Mouse (Mus musculus): ENCODE data around the gene Pinlyp. TPM values are rescaled to one million over a fixed set of nuclear protein-coding genes. Genes with fewer than 3 reads are reported as not detected.

Gene Pinlyp
- polyA plus RNA-seq, 2 experiments: 0.35 to 1.7 TPM

- H3K4me2 ChIP-seq (replicated peaks; ENCODE audit: low read depth, low read length, severe bottlenecking): no peak overlapping the region
- no peak for TF ChIP-seq POLR2A (IDR thresholded peaks at IDR 0.05; ENCODE audit: borderline replicate concordance, extremely low read depth, insufficient read depth, insufficient read length)
- DNase-seq (ENCODE audit: low spot score) (no peak), ATAC-seq (ENCODE audit: low FRiP score, low read depth) (no peak)
- 51% methylated on average over 5 of the region's 5 CpGs for WGBS
- no peak overlapping the region for H3K4me3 ChIP-seq (replicated peaks; ENCODE audit: low read length)
- no peak overlapping the region for H3K27ac ChIP-seq (replicated peaks; ENCODE audit: low read depth, low read length)
- no peaks in the 10 kb centered on the region for H3K9me3 ChIP-seq (ENCODE audit: control insufficient read depth, low read length)
- peaks cover 10% of the 10 kb centered on the region for H3K4me1 ChIP-seq (ENCODE audit: control insufficient read depth, insufficient read depth, low read length)
- no peak overlapping the region for H3K9ac ChIP-seq (ENCODE audit: low read depth, low read length, severe bottlenecking)
- peaks cover 32% of the 10 kb centered on the region for H3K36me3 ChIP-seq (ENCODE audit: control insufficient read depth, insufficient read depth, low read length)
- no peaks in the 10 kb centered on the region for H3K27me3 ChIP-seq (ENCODE audit: control insufficient read depth, insufficient read depth, low read length)
Measured at GRCm38 (mm10) chr7:24538154-24538553, 7.8 kb downstream of the Pinlyp start.

- no peak for TF ChIP-seq POLR2A (IDR thresholded peaks at IDR 0.05; ENCODE audit: borderline replicate concordance, extremely low read depth, insufficient read depth, insufficient read length)
- Histone ChIP-seq H3K27ac (replicated peaks; ENCODE audit: low read depth, low read length) (no peak overlapping the region), H3K4me3 (replicated peaks; ENCODE audit: low read length) (no peak overlapping the region), H3K27me3 (ENCODE audit: control insufficient read depth, insufficient read depth, low read length) (no peaks in the 10 kb centered on the region), H3K9ac (ENCODE audit: low read depth, low read length, severe bottlenecking) (no peak overlapping the region), H3K9me3 (ENCODE audit: control insufficient read depth, low read length) (no peaks in the 10 kb centered on the region), H3K4me1 (ENCODE audit: control insufficient read depth, insufficient read depth, low read length) (peaks cover 11% of the 10 kb centered on the region), H3K36me3 (ENCODE audit: control insufficient read depth, insufficient read depth, low read length) (peaks cover 36% of the 10 kb centered on the region), H3K4me2 (replicated peaks; ENCODE audit: low read depth, low read length, severe bottlenecking) (no peak overlapping the region)
- ATAC-seq (ENCODE audit: low FRiP score, low read depth) (no peak), DNase-seq (ENCODE audit: low spot score) (no peak)
- WGBS: 79% methylated on average over 5 of the region's 5 CpGs
Measured at GRCm38 (mm10) chr7:24537591-24537990, 8.3 kb downstream of the Pinlyp start.

GRCm38 (mm10) chr7:24537081-24537480 is 8.8 kb downstream of the Pinlyp start:
- no peak for ATAC-seq (ENCODE audit: low FRiP score, low read depth)
- no peak for DNase-seq (ENCODE audit: low spot score)
- no peaks in the 10 kb centered on the region for H3K9me3 ChIP-seq (ENCODE audit: control insufficient read depth, low read length)
- 73% methylated on average over 4 of the region's 4 CpGs for WGBS
- H3K36me3 ChIP-seq (ENCODE audit: control insufficient read depth, insufficient read depth, low read length): peaks cover 40% of the 10 kb centered on the region
- no peaks in the 10 kb centered on the region for H3K27me3 ChIP-seq (ENCODE audit: control insufficient read depth, insufficient read depth, low read length)
- no peak for TF ChIP-seq POLR2A (IDR thresholded peaks at IDR 0.05; ENCODE audit: borderline replicate concordance, extremely low read depth, insufficient read depth, insufficient read length)
- peaks cover 15% of the 10 kb centered on the region for H3K4me1 ChIP-seq (ENCODE audit: control insufficient read depth, insufficient read depth, low read length)
- no peak overlapping the region for H3K4me2 ChIP-seq (replicated peaks; ENCODE audit: low read depth, low read length, severe bottlenecking)
- no peak overlapping the region for H3K9ac ChIP-seq (ENCODE audit: low read depth, low read length, severe bottlenecking)
- H3K27ac ChIP-seq (replicated peaks; ENCODE audit: low read depth, low read length): no peak overlapping the region
- H3K4me3 ChIP-seq (replicated peaks; ENCODE audit: low read length): no peak overlapping the region

- H3K27ac ChIP-seq (replicated peaks; ENCODE audit: low read depth, low read length): no peak overlapping the region
- H3K9ac ChIP-seq (ENCODE audit: low read depth, low read length, severe bottlenecking): no peak overlapping the region
- no peaks in the 10 kb centered on the region for H3K27me3 ChIP-seq (ENCODE audit: control insufficient read depth, insufficient read depth, low read length)
- TF ChIP-seq POLR2A (IDR thresholded peaks at IDR 0.05; ENCODE audit: borderline replicate concordance, extremely low read depth, insufficient read depth, insufficient read length): no peak
- no peak for ATAC-seq (ENCODE audit: low FRiP score, low read depth)
- H3K36me3 ChIP-seq (ENCODE audit: control insufficient read depth, insufficient read depth, low read length): peaks cover 40% of the 10 kb centered on the region
- DNase-seq (ENCODE audit: low spot score): no peak
- H3K9me3 ChIP-seq (ENCODE audit: control insufficient read depth, low read length): no peaks in the 10 kb centered on the region
- no peak overlapping the region for H3K4me3 ChIP-seq (replicated peaks; ENCODE audit: low read length)
- 0 out of 2 replicates have a peak overlapping the region, but pooled peaks have one; percentile 3 for H3K4me2 ChIP-seq (replicated peaks; ENCODE audit: low read depth, low read length, severe bottlenecking)
- peaks cover 25% of the 10 kb centered on the region for H3K4me1 ChIP-seq (ENCODE audit: control insufficient read depth, insufficient read depth, low read length)
- WGBS: 28% methylated on average over 16 of the region's 19 CpGs
Measured at GRCm38 (mm10) chr7:24534301-24534700, 11.6 kb downstream of the Pinlyp start.

DNA sequence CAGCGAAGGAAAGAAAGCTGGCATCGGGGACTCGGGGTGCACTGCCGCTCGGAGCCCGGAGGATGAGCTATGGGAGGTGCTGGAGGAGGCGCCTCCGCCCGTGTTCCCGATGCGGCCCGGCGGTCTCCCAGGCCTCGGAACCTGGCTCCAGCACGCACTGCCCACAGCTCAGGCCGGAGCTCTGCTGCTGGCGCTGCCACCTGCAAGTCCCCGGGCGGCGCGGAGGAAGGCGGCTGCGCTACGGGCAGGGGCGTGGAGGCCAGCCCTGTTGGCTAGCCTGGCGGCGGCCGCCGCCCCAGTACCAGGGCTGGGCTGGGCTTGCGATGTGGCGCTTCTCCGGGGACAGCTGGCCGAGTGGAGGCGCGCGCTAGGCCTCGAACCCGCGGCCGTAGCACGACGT is 12.1 kb downstream of the Pinlyp start:
- H3K9ac ChIP-seq (ENCODE audit: low read depth, low read length, severe bottlenecking): no peak overlapping the region
- no peak overlapping the region for H3K27ac ChIP-seq (replicated peaks; ENCODE audit: low read depth, low read length)
- peaks cover 40% of the 10 kb centered on the region for H3K36me3 ChIP-seq (ENCODE audit: control insufficient read depth, insufficient read depth, low read length)
- no peaks in the 10 kb centered on the region for H3K27me3 ChIP-seq (ENCODE audit: control insufficient read depth, insufficient read depth, low read length)
- 0 out of 2 replicates have a peak overlapping the region, but pooled peaks have one; percentile 3 for H3K4me2 ChIP-seq (replicated peaks; ENCODE audit: low read depth, low read length, severe bottlenecking)
- ATAC-seq (ENCODE audit: low FRiP score, low read depth) (no peak), DNase-seq (ENCODE audit: low spot score) (no peak)
- H3K4me3 ChIP-seq (replicated peaks; ENCODE audit: low read length): no peak overlapping the region
- H3K9me3 ChIP-seq (ENCODE audit: control insufficient read depth, low read length): no peaks in the 10 kb centered on the region
- peaks cover 26% of the 10 kb centered on the region for H3K4me1 ChIP-seq (ENCODE audit: control insufficient read depth, insufficient read depth, low read length)
- 27% methylated on average over 21 of the region's 42 CpGs for WGBS
- no peak for TF ChIP-seq POLR2A (IDR thresholded peaks at IDR 0.05; ENCODE audit: borderline replicate concordance, extremely low read depth, insufficient read depth, insufficient read length)

Data from limb, embryonic 14.5 days (tissue).